Mouse (Mus musculus): ENCODE results near the gene Plod2. TPM values are rescaled to one million over a fixed set of nuclear protein-coding genes. Genes with fewer than 3 reads are reported as not detected.

The Plod2 gene
- total and polyA plus RNA-seq, 2 experiments from 2014 or later: 6.3 to 13.4 TPM

GRCm38 (mm10) chr9:92597776-92598175 lies 55.8 kb downstream of the Plod2 start:
- H3K27me3 ChIP-seq (ENCODE audit: insufficient read depth, low read length): no peaks in the 10 kb centered on the region
- WGBS: 74% methylated on average over 11 of the region's 11 CpGs
- ATAC-seq (ENCODE audit: low FRiP score): no peak

GRCm38 (mm10) chr9:92599940-92600538 lies 58.0 kb downstream of the Plod2 start:
- Histone ChIP-seq H3K36me3 (ENCODE audit: insufficient read depth, low read length) (no peaks in the 10 kb centered on the region), H3K27me3 (ENCODE audit: insufficient read depth, low read length) (no peaks in the 10 kb centered on the region), H3K4me3 (ENCODE audit: low read depth, low read length) (no peak overlapping the region), H3K27ac (ENCODE audit: low read depth, low read length) (no peak overlapping the region), H3K9me3 (ENCODE audit: low read length) (no peaks in the 10 kb centered on the region), H3K9ac (replicated peaks; ENCODE audit: low read length, poor library complexity, severe bottlenecking) (no peak overlapping the region), H3K4me2 (ENCODE audit: low read depth, low read length, poor library complexity, severe bottlenecking) (no peak overlapping the region), H3K4me1 (ENCODE audit: insufficient read depth, low read length) (no peaks in the 10 kb centered on the region)
- no peak for ATAC-seq (ENCODE audit: low FRiP score)
- TF ChIP-seq CTCF (IDR thresholded peaks at IDR 0.05): no peak
- no peak for DNase-seq (ENCODE audit: low spot score)
- WGBS: 90% methylated on average over 15 of the region's 15 CpGs

More at GRCm38 (mm10) chr9:92597776-92598175, 55.8 kb downstream of the Plod2 start:
- TF ChIP-seq CTCF (IDR thresholded peaks at IDR 0.05): no peak
- no peak for DNase-seq (ENCODE audit: low spot score)
- Histone ChIP-seq H3K4me1 (ENCODE audit: insufficient read depth, low read length) (no peaks in the 10 kb centered on the region), H3K27ac (ENCODE audit: low read depth, low read length) (no peak overlapping the region), H3K4me3 (ENCODE audit: low read depth, low read length) (no peak overlapping the region), H3K9me3 (ENCODE audit: low read length) (no peaks in the 10 kb centered on the region), H3K9ac (replicated peaks; ENCODE audit: low read length, poor library complexity, severe bottlenecking) (no peak overlapping the region), H3K36me3 (ENCODE audit: insufficient read depth, low read length) (no peaks in the 10 kb centered on the region), H3K4me2 (ENCODE audit: low read depth, low read length, poor library complexity, severe bottlenecking) (no peak overlapping the region)

- TF ChIP-seq CTCF (IDR thresholded peaks at IDR 0.05): no peak
- ATAC-seq (ENCODE audit: low FRiP score): no peak
- H3K4me1 ChIP-seq (ENCODE audit: insufficient read depth, low read length): no peaks in the 10 kb centered on the region
These were observed 59.5 kb downstream of the Plod2 start for GRCm38 (mm10) chr9:92601551-92601950.

GRCm38 (mm10) chr9:92603541-92603940 lies 61.5 kb downstream of the Plod2 start:
- H3K27ac ChIP-seq (ENCODE audit: low read depth, low read length): no peak overlapping the region
- 56% methylated on average over 4 of the region's 4 CpGs for WGBS
- ATAC-seq (ENCODE audit: low FRiP score): no peak
- no peaks in the 10 kb centered on the region for H3K36me3 ChIP-seq (ENCODE audit: insufficient read depth, low read length)
- no peak for DNase-seq (ENCODE audit: low spot score)
- H3K4me2 ChIP-seq (ENCODE audit: low read depth, low read length, poor library complexity, severe bottlenecking): no peak overlapping the region
- H3K4me3 ChIP-seq (ENCODE audit: low read depth, low read length): no peak overlapping the region
- H3K27me3 ChIP-seq (ENCODE audit: insufficient read depth, low read length): no peaks in the 10 kb centered on the region
- no peak overlapping the region for H3K9ac ChIP-seq (replicated peaks; ENCODE audit: low read length, poor library complexity, severe bottlenecking)
- TF ChIP-seq CTCF (IDR thresholded peaks at IDR 0.05): no peak
- H3K9me3 ChIP-seq (ENCODE audit: low read length): no peaks in the 10 kb centered on the region
- no peaks in the 10 kb centered on the region for H3K4me1 ChIP-seq (ENCODE audit: insufficient read depth, low read length)

More at GRCm38 (mm10) chr9:92601551-92601950, 59.5 kb downstream of the Plod2 start:
- Histone ChIP-seq H3K9ac (replicated peaks; ENCODE audit: low read length, poor library complexity, severe bottlenecking) (no peak overlapping the region), H3K9me3 (ENCODE audit: low read length) (no peaks in the 10 kb centered on the region), H3K4me2 (ENCODE audit: low read depth, low read length, poor library complexity, severe bottlenecking) (no peak overlapping the region), H3K27me3 (ENCODE audit: insufficient read depth, low read length) (no peaks in the 10 kb centered on the region), H3K4me3 (ENCODE audit: low read depth, low read length) (no peak overlapping the region), H3K27ac (ENCODE audit: low read depth, low read length) (no peak overlapping the region), H3K36me3 (ENCODE audit: insufficient read depth, low read length) (no peaks in the 10 kb centered on the region)
- DNase-seq (ENCODE audit: low spot score): no peak
- WGBS: 83% methylated on average over 5 of the region's 5 CpGs

GRCm38 (mm10) chr9:92610628-92611267 lies 68.7 kb downstream of the Plod2 start:
- Histone ChIP-seq H3K4me3 (ENCODE audit: low read depth, low read length) (no peak overlapping the region), H3K36me3 (ENCODE audit: insufficient read depth, low read length) (no peaks in the 10 kb centered on the region), H3K27me3 (ENCODE audit: insufficient read depth, low read length) (no peaks in the 10 kb centered on the region), H3K9ac (replicated peaks; ENCODE audit: low read length, poor library complexity, severe bottlenecking) (no peak overlapping the region), H3K4me1 (ENCODE audit: insufficient read depth, low read length) (no peaks in the 10 kb centered on the region), H3K4me2 (ENCODE audit: low read depth, low read length, poor library complexity, severe bottlenecking) (no peak overlapping the region), H3K9me3 (ENCODE audit: low read length) (no peaks in the 10 kb centered on the region), H3K27ac (ENCODE audit: low read depth, low read length) (no peak overlapping the region)
- TF ChIP-seq CTCF (IDR thresholded peaks at IDR 0.05): peak; percentile 85
- DNase-seq (ENCODE audit: low spot score) (peak; percentile 76), ATAC-seq (ENCODE audit: low FRiP score) (no peak)
- WGBS: 67% methylated on average over 9 of the region's 9 CpGs

GRCm38 (mm10) chr9:92612641-92613040 lies 70.6 kb downstream of the Plod2 start:
- Histone ChIP-seq H3K27me3 (ENCODE audit: insufficient read depth, low read length) (no peaks in the 10 kb centered on the region), H3K4me2 (ENCODE audit: low read depth, low read length, poor library complexity, severe bottlenecking) (no peak overlapping the region), H3K27ac (ENCODE audit: low read depth, low read length) (no peak overlapping the region), H3K9ac (replicated peaks; ENCODE audit: low read length, poor library complexity, severe bottlenecking) (no peak overlapping the region), H3K9me3 (ENCODE audit: low read length) (no peaks in the 10 kb centered on the region), H3K4me3 (ENCODE audit: low read depth, low read length) (no peak overlapping the region), H3K36me3 (ENCODE audit: insufficient read depth, low read length) (no peaks in the 10 kb centered on the region), H3K4me1 (ENCODE audit: insufficient read depth, low read length) (no peaks in the 10 kb centered on the region)
- ATAC-seq (ENCODE audit: low FRiP score): 0 out of 2 replicates have a peak, but pooled peaks have one; percentile 49
- no peak for TF ChIP-seq CTCF (IDR thresholded peaks at IDR 0.05)
- WGBS: 95% methylated on average over 15 of the region's 15 CpGs
- DNase-seq (ENCODE audit: low spot score): no peak

Measured in midbrain, postnatal 0 days (tissue).